ENCODE assay signal across 8 mouse cellular contexts in the genomic region with DNA sequence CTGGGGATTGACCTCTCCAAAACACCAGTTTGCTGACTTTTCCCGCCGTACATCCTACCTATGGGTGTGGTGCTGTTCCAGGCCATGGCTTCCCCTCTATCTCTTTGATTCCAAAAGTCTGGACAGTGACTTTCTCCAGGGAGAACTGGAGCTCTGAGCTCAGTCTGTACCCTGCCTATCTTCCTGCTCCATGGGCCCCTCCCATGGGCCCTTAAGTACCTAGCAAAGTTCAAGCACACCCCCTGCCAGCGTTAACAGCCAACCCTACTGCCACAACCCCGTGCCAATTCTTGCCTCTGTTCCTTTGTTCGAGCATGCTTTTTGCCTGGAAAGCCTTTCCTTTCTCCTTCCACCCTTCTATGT. TPM values are rescaled to one million over a fixed set of nuclear protein-coding genes. Genes with fewer than 3 reads are reported as not detected.
DNase-seq lines count a peak whose midpoint lies in the region; ATAC-seq and TF ChIP-seq lines count a peak whose summit lies in the region.

No protein-coding gene starts in this region.

- H3K4me2 ChIP-seq in heart, embryonic 13.5 days: peak overlapping the region; percentile 92
- H3K4me2 ChIP-seq in hindbrain, embryonic 11.5 days (replicated peaks; ENCODE audit: low read depth, low read length): peak overlapping the region; percentile 91

- H3K36me3 ChIP-seq in heart, embryonic 13.5 days: peaks cover 32% of the 10 kb centered on the region
- peaks cover 35% of the 10 kb centered on the region for H3K36me3 ChIP-seq in G1E (replicated peaks)
- H3K36me3 ChIP-seq in hindbrain, embryonic 11.5 days (ENCODE audit: control insufficient read depth, insufficient read depth, low read length): no peaks in the 10 kb centered on the region

- peak overlapping the region; percentile 87 for H3K4me3 ChIP-seq in heart, embryonic 13.5 days
- H3K4me3 ChIP-seq in G1E (ENCODE audit: low read depth, low read length): peak overlapping the region; percentile 80
- H3K4me3 ChIP-seq in hindbrain, embryonic 11.5 days (ENCODE audit: low read depth, low read length): peak overlapping the region; percentile 64

- no peak for ATAC-seq in heart, embryonic 13.5 days (ENCODE audit: extremely low read depth, insufficient number of reproducible peaks, low FRiP score, low TSS enrichment)
- ATAC-seq in G1E (ENCODE audit: extremely low read depth, insufficient number of reproducible peaks, low FRiP score, poor library complexity, severe bottlenecking): no peak
- no peak; the same call in 1 of the 2 replicates for ATAC-seq in hindbrain, embryonic 11.5 days (ENCODE audit: low FRiP score)
- 0 out of 2 replicates have a peak, but pooled peaks have one; percentile 3 for ATAC-seq in megakaryocyte-erythroid progenitor cell, adult 5-6 weeks (replicated peaks; ENCODE audit: low FRiP score, low TSS enrichment, poor library complexity, severe bottlenecking)

- no peak for DNase-seq in heart, postnatal 4 days
- DNase-seq in G1E (ENCODE audit: low spot score): no peak
- no peak for DNase-seq in hindbrain, embryonic 11.5 days (ENCODE audit: low spot score)
- DNase-seq in embryo, embryonic 10.5 days (ENCODE audit: low spot score): no peak
- DNase-seq in right cerebral cortex, postnatal 36 days (ENCODE audit: low spot score in 2 of 2): no peak
- DNase-seq in urinary bladder, postnatal 36 days (ENCODE audit: low spot score in 2 of 2): no peak

- H3K4me1 ChIP-seq in heart, embryonic 13.5 days: peaks cover 34% of the 10 kb centered on the region
- peaks cover 72% of the 10 kb centered on the region for H3K4me1 ChIP-seq in G1E (ENCODE audit: insufficient read depth, low read depth, low read length)
- 0 out of 2 replicates have a peak, but pooled peaks cover 2% of the 10 kb centered on the region for H3K4me1 ChIP-seq in hindbrain, embryonic 11.5 days (replicated peaks; ENCODE audit: control insufficient read depth, insufficient read depth, low read length)

- no peaks in the 10 kb centered on the region for H3K9me3 ChIP-seq in heart, embryonic 13.5 days
- H3K9me3 ChIP-seq in G1E (replicated peaks): no peaks in the 10 kb centered on the region
- no peaks in the 10 kb centered on the region for H3K9me3 ChIP-seq in hindbrain, embryonic 11.5 days (ENCODE audit: control insufficient read depth, low read length)

- peak overlapping the region; percentile 92 for H3K9ac ChIP-seq in heart, embryonic 13.5 days
- H3K9ac ChIP-seq in hindbrain, embryonic 11.5 days (ENCODE audit: low read depth, low read length): peak overlapping the region; percentile 68

- H3K27me3 ChIP-seq in heart, embryonic 13.5 days (replicated peaks): no peaks in the 10 kb centered on the region
- H3K27me3 ChIP-seq in G1E (ENCODE audit: insufficient read depth, low read length): no peaks in the 10 kb centered on the region
- H3K27me3 ChIP-seq in hindbrain, embryonic 11.5 days (ENCODE audit: control insufficient read depth, insufficient read depth, low read length): no peaks in the 10 kb centered on the region

- peak overlapping the region; percentile 88 for H3K27ac ChIP-seq in heart, embryonic 13.5 days (replicated peaks)
- H3K27ac ChIP-seq in hindbrain, embryonic 11.5 days (ENCODE audit: low read depth, low read length): 0 out of 2 replicates have a peak overlapping the region, but pooled peaks have one; percentile 10

- TF ChIP-seq CTCF in G1E (IDR thresholded peaks at IDR 0.05; ENCODE audit: low read depth, low read length): no peak

- WGBS in heart, embryonic 13.5 days: 26% methylated on average over 5 of the region's 5 CpGs
- WGBS in hindbrain, embryonic 11.5 days: 35% methylated on average over 5 of the region's 5 CpGs

RNA-seq across cellular contexts. Expression of a gene that starts 0.3 kb away (rescaled TPM):
- 30.2 and 33.6 TPM in 2 replicates for polyA plus RNA-seq in heart, embryonic 13.5 days (2015; fragmentation: Nextera tagmentation; extraction: Ambion mirVana)
- 10 to 100 TPM; 21.5 to 24.3 TPM for total RNA-seq in heart, postnatal 4 days (2021)
- 39.7 and 48.3 TPM in 2 replicates for total RNA-seq in G1E (2014; fragmentation: Nextera tagmentation)
- 106 and 123 TPM in 2 replicates for total RNA-seq in G1E (2017)
- 4.7 and 5.3 TPM in 2 replicates for polyA plus RNA-seq in G1E (2012)
- polyA plus RNA-seq in hindbrain, embryonic 11.5 days (2014; fragmentation: Nextera tagmentation; extraction: Ambion mirVana): 42.1 and 44.7 TPM in 2 replicates
- 31.8 and 35.1 TPM in 2 replicates for total RNA-seq in megakaryocyte-erythroid progenitor cell, adult 5-6 weeks (2014; fragmentation: Nextera tagmentation)
- 34.1 and 93.4 TPM in 2 replicates for total RNA-seq in megakaryocyte-erythroid progenitor cell, adult 5-6 weeks (2017)

RNA-seq across cellular contexts. Expression of a gene that starts 15.4 kb away (rescaled TPM):
- 28.6 and 30.4 TPM in 2 replicates for polyA plus RNA-seq in heart, embryonic 13.5 days (2015; fragmentation: Nextera tagmentation; extraction: Ambion mirVana)
- total RNA-seq in heart, postnatal 4 days (2021): 10 to 100 TPM; 23.0 to 27.2 TPM
- total RNA-seq in G1E (2014; fragmentation: Nextera tagmentation): 139 and 157 TPM in 2 replicates
- total RNA-seq in G1E (2017): 113 and 121 TPM in 2 replicates
- 13.5 and 14.3 TPM in 2 replicates for polyA plus RNA-seq in G1E (2012)
- polyA plus RNA-seq in hindbrain, embryonic 11.5 days (2014; fragmentation: Nextera tagmentation; extraction: Ambion mirVana): 48.2 and 50.2 TPM in 2 replicates
- total RNA-seq in megakaryocyte-erythroid progenitor cell, adult 5-6 weeks (2014; fragmentation: Nextera tagmentation): 29.3 and 32.0 TPM in 2 replicates
- total RNA-seq in megakaryocyte-erythroid progenitor cell, adult 5-6 weeks (2017): 26.6 and 35.7 TPM in 2 replicates
